19 mouse cellular contexts compared by ENCODE assay signal in genomic region chr12:8842725-8843124, GRCm38 (mm10).
A peak's percentile ranks its signal among the peaks of the same experiment; 100 is the strongest.
DNase-seq lines count a peak whose midpoint lies in the region; ATAC-seq and TF ChIP-seq lines count a peak whose summit lies in the region.
"Had no signal": no experiment of that assay in that cellular context is flagged by ENCODE, and none has a peak within 500 bp of the region (broad histone marks: within the 10 kb centered on the region; RNA-seq: fewer than 3 reads in every experiment).

No protein-coding gene starts in this region.

- H3K27ac ChIP-seq in bone marrow, adult 2 months (ENCODE audit: control insufficient read depth, insufficient read depth, low read depth, low read length, poor library complexity) = peak overlapping the region; percentile 56; the same call in 1 of the 2 replicates
- peak overlapping the region; percentile 16; the same call in 1 of the 2 replicates for H3K27ac ChIP-seq in limb, embryonic 13.5 days
- H3K27ac ChIP-seq in liver, embryonic 11.5 days (ENCODE audit: low read depth, low read length) = no peak overlapping the region
- H3K27ac ChIP-seq: forebrain, embryonic 10.5 days; gastrocnemius, adult 2 months; hindbrain, embryonic 13.5 days; midbrain, embryonic 13.5 days had no signal

- TF ChIP-seq POLR2A in bone marrow, adult 2 months (IDR thresholded peaks at IDR 0.05; ENCODE audit: borderline replicate concordance, control insufficient read depth, low read depth, low read length) = no peak

- no peak for TF ChIP-seq CTCF in bone marrow, adult 2 months (IDR thresholded peaks at IDR 0.05; ENCODE audit: control insufficient read depth, insufficient read depth, low read length)

- no peak overlapping the region for H3K4me2 ChIP-seq in limb, embryonic 13.5 days (replicated peaks)
- no peak overlapping the region for H3K4me2 ChIP-seq in liver, embryonic 11.5 days
- H3K4me2 ChIP-seq: heart, embryonic 11.5 days; hindbrain, embryonic 13.5 days; liver, embryonic 15.5 days; midbrain, embryonic 13.5 days had no signal

- DNase-seq in CD4-positive helper T cell, adult 2 months (ENCODE audit: low read depth, low spot score) = peak; percentile 33
- peak; percentile 52 for DNase-seq in thymus, postnatal 0 days (ENCODE audit: low spot score)
- DNase-seq in adipocyte (ENCODE audit: low spot score) = no peak
- no peak for DNase-seq in lung, postnatal 36 days
- DNase-seq in liver, embryonic 11.5 days (ENCODE audit: low spot score) = no peak
- DNase-seq in adrenal gland, postnatal 25 days = no peak
- DNase-seq: adrenal gland, adult 8-10 months; cerebellum, adult 11 months; cerebellum, postnatal 10 days; gastrocnemius, adult 2 months; heart, postnatal 10 days; retina, postnatal 1 day had no signal

- 3% methylated on average over 7 of the region's 7 CpGs for WGBS in bone marrow, adult 2 months
- WGBS in limb, embryonic 13.5 days = 27% methylated on average over 7 of the region's 7 CpGs
- 64% methylated on average over 7 of the region's 7 CpGs for WGBS in liver, embryonic 11.5 days

- ATAC-seq in limb, embryonic 13.5 days (ENCODE audit: low FRiP score, low read depth) = no peak
- ATAC-seq in liver, embryonic 11.5 days (replicated peaks; ENCODE audit: low FRiP score) = no peak
- ATAC-seq: midbrain, embryonic 13.5 days had no signal

- H3K4me3 ChIP-seq in bone marrow, adult 2 months (replicated peaks; ENCODE audit: control insufficient read depth, low read depth, low read length) = no peak overlapping the region
- no peak overlapping the region for H3K4me3 ChIP-seq in limb, embryonic 13.5 days
- no peak overlapping the region for H3K4me3 ChIP-seq in liver, embryonic 11.5 days (ENCODE audit: low read depth, low read length)
- H3K4me3 ChIP-seq: forebrain, embryonic 10.5 days; gastrocnemius, adult 2 months; hindbrain, embryonic 13.5 days; liver, embryonic 15.5 days; midbrain, embryonic 13.5 days had no signal

- H3K4me1 ChIP-seq in bone marrow, adult 2 months (ENCODE audit: control insufficient read depth, insufficient read depth, low read length) = peaks cover 10% of the 10 kb centered on the region
- H3K4me1 ChIP-seq in limb, embryonic 13.5 days = peaks cover 51% of the 10 kb centered on the region
- H3K4me1 ChIP-seq in liver, embryonic 11.5 days (replicated peaks; ENCODE audit: control insufficient read depth, insufficient read depth, low read length) = no peaks in the 10 kb centered on the region
- H3K4me1 ChIP-seq: hindbrain, embryonic 13.5 days had no signal

- H3K9me3 ChIP-seq in limb, embryonic 13.5 days = no peaks in the 10 kb centered on the region
- H3K9me3 ChIP-seq in liver, embryonic 11.5 days (ENCODE audit: control insufficient read depth, low read length) = no peaks in the 10 kb centered on the region
- H3K9me3 ChIP-seq: forebrain, embryonic 10.5 days; hindbrain, embryonic 13.5 days; liver, embryonic 15.5 days; midbrain, embryonic 13.5 days had no signal

- H3K27me3 ChIP-seq in limb, embryonic 13.5 days = no peaks in the 10 kb centered on the region
- H3K27me3 ChIP-seq in liver, embryonic 11.5 days (replicated peaks; ENCODE audit: control insufficient read depth, insufficient read depth, low read length) = no peaks in the 10 kb centered on the region
- H3K27me3 ChIP-seq: hindbrain, embryonic 13.5 days; midbrain, embryonic 13.5 days had no signal

- no peak overlapping the region for H3K9ac ChIP-seq in limb, embryonic 13.5 days
- H3K9ac ChIP-seq in liver, embryonic 11.5 days (ENCODE audit: low read depth, low read length) = no peak overlapping the region
- H3K9ac ChIP-seq: hindbrain, embryonic 13.5 days; liver, embryonic 15.5 days; midbrain, embryonic 13.5 days had no signal

- H3K36me3 ChIP-seq in limb, embryonic 13.5 days = no peaks in the 10 kb centered on the region
- H3K36me3 ChIP-seq in liver, embryonic 11.5 days (ENCODE audit: control insufficient read depth, insufficient read depth, low read length) = no peaks in the 10 kb centered on the region
- H3K36me3 ChIP-seq: forebrain, embryonic 10.5 days; hindbrain, embryonic 13.5 days; liver, embryonic 15.5 days; midbrain, embryonic 13.5 days had no signal

Comparison
In these comparisons a context has a peak if more than half of its experiments do, and no peak if none do; other contexts are left out.
1. DNase-seq: peak in CD4-positive helper T cell, adult 2 months (single experiment) and thymus, postnatal 0 days (single experiment); none in adipocyte (single experiment), lung, postnatal 36 days (single experiment), liver, embryonic 11.5 days (single experiment) and adrenal gland, postnatal 25 days (single experiment).